9 mouse cellular contexts compared by ENCODE assay signal in genomic region chr5:23890734-23891133, GRCm38 (mm10). TPM values are rescaled to one million over a fixed set of nuclear protein-coding genes. Genes with fewer than 3 reads are reported as not detected.
DNase-seq lines count a peak whose midpoint lies in the region; ATAC-seq and TF ChIP-seq lines count a peak whose summit lies in the region.
"Had no signal": no experiment of that assay in that cellular context is flagged by ENCODE, and none has a peak within 500 bp of the region (broad histone marks: within the 10 kb centered on the region; RNA-seq: fewer than 3 reads in every experiment).

No protein-coding gene starts in this region.

- H3K9me3 ChIP-seq in E14TG2a.4 (ENCODE audit: low read length) = no peaks in the 10 kb centered on the region
- H3K9me3 ChIP-seq: heart, embryonic 15.5 days had no signal

- peaks cover 26% of the 10 kb centered on the region for H3K4me1 ChIP-seq in E14TG2a.4 (replicated peaks; ENCODE audit: low read depth, low read length)
- H3K4me1 ChIP-seq: heart, embryonic 15.5 days had no signal

- H3K27me3 ChIP-seq in E14TG2a.4 (ENCODE audit: insufficient read depth, low read length) = 0 out of 2 replicates have a peak, but pooled peaks cover 2% of the 10 kb centered on the region
- H3K27me3 ChIP-seq: heart, embryonic 15.5 days had no signal

- no peak for ATAC-seq in activated CD4-positive, CD25-positive, alpha-beta regulatory T cell, adult 4 months

- TF ChIP-seq CTCF in E14TG2a.4 (conservative IDR thresholded peaks at IDR 0.05; ENCODE audit: low read length) = peak; percentile 43

- H3K36me3 ChIP-seq in E14TG2a.4 (ENCODE audit: insufficient read depth, low read length) = no peaks in the 10 kb centered on the region
- H3K36me3 ChIP-seq: heart, embryonic 15.5 days had no signal

- peak; percentile 71 for DNase-seq in ZHBTc4 (ENCODE audit: low read depth, low spot score)
- peak; percentile 39 to 64 for DNase-seq in cerebellum, postnatal 4 days (ENCODE audit: low spot score in 2 of 2)
- DNase-seq in gastrocnemius, postnatal 4 days (ENCODE audit: low spot score in 2 of 2) = peak; percentile 53 to 77
- DNase-seq in layer of hippocampus, adult 18-20 months (ENCODE audit: low spot score in 2 of 2) = peak; percentile 50 to 88
- peak; percentile 66 to 83 for DNase-seq in lung, adult 18-20 months
- peak; percentile 52 for DNase-seq in right cerebral cortex, postnatal 25 days

- no peak overlapping the region for H3K4me3 ChIP-seq in E14TG2a.4 (replicated peaks; ENCODE audit: low read length)
- H3K4me3 ChIP-seq: heart, embryonic 15.5 days had no signal

RNA-seq across cellular contexts. Expression of gene Tomm7, which starts 46.8 kb away (rescaled TPM):
- 10 to 100 TPM; 54.7 to 58.0 TPM for total RNA-seq in gastrocnemius, postnatal 4 days (2021)
- 10 to 100 TPM; 76.5 to 84.8 TPM for total RNA-seq in layer of hippocampus, adult 18-20 months (2021)
- polyA plus RNA-seq in activated CD4-positive, CD25-positive, alpha-beta regulatory T cell, adult 4 months (2017; shearing (Covaris generic)) = 100 to 1,000 TPM in 1 of 2 experiments, 10 to 100 TPM in 1; 78.4 to 114 TPM
